Mouse (Mus musculus) embryo, embryonic 11.5 days (tissue): ENCODE data around the gene Pacrg.

Experiments
- DNase-seq: peaks from one replicate; pipeline ENCODE4 v3.0.0-alpha.2; 2012; ENCODE audit warnings: low read depth, low spot score

Pacrg gene

DNA sequence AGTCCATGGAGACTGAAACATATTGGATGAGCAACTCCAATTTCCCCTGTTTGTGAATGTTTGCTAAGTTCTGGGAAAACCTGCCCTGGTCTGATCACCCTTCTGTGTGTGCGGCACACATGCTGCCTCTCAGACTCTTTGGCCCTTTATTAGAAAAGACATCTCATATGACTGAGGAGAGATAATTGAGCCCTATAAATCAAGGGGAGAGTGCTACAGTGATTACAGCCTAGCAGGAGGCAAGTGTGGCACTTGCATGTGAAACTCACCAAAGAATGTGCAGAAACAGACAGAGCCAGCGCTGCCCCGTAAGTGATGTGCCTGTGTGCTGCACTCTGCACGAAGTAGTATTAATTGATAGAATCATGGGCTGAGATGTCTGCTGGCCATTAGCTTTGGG lies 383.7 kb downstream of the Pacrg start:
- DNase-seq = no peak

DNA sequence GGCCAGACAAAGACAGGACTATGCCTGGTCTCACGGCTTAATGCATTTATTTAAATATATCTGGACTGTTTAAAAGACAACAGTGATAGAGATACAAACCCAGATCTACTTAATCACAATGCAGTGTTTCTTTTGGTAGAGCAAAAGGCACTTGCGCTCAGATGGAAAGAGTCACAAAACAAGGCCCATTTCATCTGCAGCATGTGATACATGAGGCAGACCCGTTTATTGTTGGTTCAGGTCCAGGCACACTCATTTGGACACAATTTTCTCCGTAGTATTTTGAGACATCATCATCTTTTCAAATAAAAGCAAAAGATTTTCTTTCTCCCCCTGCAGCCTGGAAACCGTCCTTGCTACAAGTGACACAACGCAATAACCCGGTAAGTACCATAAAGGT lies 384.1 kb downstream of the Pacrg start:
- DNase-seq = no peak

DNA sequence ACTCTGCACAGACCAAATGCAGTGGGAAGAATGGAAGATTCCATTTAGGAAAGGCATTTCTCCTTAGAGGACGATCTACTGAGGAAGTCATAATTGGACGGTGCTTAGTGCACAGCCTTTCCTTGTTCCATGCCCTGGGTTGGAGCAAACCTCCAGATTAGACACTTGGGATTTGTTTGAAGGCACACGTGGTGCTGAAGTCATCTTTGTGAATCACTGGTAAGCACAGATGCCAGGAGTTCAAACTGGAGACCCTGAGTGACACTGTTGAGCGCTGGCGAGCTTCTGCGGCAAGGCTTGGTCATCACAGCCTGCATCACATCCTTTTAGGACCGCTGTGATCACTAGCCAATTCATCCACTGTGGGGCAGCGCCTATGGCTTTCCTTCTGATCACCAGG lies 385.7 kb downstream of the Pacrg start:
- DNase-seq = no peak

DNA sequence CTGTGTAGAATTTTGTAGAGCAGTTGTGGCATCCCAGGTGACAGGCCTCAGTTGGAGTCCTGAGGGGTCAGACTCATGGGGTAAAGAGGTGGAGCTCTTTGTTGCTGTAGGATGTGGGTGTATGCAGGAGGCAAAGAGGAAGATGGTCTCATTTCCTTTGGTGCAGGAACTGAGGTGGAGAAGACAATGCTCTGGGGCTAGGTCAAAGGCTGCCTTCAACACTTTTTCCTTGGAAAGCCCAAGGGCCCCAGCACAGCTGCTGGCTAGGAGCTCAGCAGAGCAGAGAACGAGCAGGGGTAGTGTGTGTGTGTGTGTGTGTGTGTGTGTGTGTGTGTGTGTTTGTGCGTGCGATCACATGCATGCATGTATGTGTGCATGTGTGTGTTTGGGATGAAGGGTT lies 387.3 kb downstream of the Pacrg start:
- no peak for DNase-seq

DNA sequence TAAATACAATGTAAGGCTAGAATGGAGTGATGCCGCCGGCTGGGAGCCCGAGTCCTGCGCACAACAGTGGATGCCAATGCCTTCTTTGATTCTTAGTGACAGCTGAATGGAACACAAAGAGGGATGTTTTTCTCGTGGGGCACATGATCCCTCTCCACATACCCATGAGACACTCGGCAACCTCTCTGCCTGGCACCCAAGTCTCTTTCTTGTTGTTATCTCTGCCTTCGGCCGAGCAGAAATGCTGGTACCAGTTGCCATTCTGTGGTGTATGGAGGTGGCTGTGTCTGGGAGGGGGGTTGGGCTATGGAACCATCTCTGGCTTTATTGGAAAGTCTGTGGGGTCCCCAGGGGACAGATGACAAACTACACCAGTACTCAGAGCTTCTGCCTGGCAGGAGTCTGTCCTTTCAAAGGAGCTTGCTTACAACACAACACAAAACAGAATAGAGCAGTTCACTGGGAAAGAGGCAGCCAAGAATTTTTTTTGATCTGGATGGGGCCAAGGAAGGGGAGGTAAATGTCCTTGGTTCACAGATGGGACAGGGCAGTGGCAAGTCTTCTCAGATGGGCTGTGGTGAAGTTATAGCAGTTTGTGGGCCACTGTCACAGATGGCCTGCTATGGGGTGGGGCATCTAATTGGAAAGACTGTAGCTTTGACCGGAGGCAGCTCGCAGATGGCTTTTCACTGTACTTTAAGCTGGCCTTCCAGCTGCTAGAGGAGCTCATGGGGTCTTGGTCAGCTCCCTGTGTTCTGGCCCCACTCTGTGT lies 388.6 kb downstream of the Pacrg start:
- no peak for DNase-seq

DNA sequence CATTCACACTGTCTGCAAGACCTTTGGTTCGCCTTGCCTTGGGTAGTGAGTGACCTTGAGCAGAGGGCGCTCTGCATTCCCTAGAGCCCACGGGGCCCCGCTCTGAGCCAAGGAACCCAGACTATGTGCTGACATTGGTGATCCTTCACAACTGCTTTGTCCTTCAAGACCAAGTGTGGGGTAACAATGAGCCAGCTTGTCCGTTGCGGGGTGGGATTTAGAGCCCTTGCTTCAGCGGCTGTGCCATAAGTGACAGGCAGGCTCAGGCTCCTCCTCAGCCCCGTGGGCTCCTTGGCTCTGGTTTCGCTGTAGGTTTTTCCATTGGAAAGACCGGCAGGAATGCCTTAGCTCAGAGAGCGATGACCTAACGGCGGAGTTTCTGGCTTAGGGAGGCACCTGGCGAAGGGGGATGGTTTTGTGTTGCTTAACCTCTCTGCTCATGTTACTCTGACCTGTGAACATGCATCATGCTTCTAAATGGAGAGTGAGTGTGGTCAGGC lies 390.3 kb downstream of the Pacrg start:
- DNase-seq = no peak

DNA sequence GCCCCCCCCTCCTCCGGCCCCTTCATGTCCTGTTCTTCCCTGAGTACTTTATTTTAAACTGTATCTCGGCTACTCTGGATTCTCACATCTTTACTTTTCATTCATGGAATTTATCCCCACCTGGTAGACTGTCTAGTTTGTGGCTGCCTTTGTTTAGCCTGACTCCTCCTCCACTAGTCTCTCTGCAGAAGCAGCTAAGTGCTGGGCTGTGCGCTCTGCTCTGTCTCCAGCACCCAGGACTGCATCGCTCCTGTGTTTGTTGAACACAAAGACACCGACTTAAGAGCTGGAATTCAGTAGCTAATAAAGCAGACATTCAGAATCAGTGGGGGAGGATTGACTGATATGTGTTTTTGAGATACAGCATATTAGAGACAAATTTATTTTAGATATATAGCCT lies 391.7 kb downstream of the Pacrg start:
- DNase-seq = no peak

DNA sequence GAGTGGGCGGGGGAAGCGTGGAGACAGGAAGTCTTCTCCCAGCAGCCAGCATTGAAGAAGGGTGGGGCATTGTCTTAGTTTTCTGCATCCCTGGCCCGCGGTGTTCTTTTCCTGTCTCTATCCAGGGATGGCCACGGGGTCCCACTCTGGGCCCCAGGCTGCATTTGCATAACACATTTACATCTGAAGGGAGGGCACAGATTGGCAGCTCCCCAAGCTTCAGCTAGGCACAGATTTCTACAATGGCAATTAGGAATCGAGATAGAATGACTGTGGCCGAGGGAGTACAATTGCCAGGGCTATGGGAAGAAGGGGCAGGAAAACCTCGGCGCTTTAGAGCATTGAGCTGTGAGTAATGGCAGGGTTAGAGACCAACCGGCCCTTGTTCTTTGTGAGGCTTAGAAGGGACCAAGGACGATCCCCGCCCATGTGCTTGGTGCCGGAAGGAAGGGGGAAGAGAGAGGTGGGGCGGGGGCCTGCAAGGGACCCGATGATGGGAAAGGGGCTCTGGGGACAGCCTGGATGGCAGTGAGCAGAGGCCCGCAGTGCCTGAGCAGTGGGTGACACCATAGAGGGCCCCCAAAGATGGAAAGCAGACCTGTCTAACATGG lies 398.5 kb downstream of the Pacrg start:
- peak; percentile 8 for DNase-seq

DNA sequence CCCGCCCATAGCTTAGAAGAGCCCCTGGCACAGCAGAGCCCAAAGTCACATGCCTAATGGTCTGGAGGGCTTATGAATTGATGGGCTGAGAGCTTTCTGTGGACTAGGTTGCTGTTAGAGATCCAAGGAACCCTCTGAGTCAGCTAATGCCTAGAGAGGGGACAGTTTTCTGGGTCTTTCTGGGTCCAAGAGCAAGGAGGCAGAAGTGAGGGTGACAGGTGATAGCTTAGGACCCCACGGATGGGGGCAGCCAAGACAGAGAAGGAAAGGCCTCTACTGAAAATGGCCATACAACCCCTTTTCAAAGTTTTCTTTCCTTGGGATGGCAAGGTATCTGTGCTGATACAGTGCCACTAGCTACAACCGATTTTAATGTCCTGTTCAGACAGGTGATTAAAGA lies 399.1 kb downstream of the Pacrg start:
- DNase-seq = no peak

DNA sequence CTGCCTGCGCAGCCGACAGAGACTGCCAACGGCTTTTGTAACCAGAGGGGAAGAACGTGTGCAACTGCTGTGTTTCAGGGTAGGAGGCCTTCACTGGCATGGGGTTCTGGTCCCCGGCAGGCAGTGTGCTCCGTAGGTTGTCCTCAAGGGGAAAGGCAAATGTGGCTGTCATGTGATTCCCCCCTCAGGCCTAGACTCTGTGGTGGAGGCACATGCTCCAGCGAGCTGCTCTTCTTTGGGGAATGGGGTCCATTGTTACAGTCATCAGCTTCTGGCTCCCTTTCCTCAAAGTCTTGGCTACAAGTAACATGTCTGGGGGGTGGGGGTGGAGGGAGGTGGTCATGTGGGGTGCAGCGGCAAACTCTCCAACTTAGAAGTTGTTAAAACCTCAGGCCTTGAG lies 400.3 kb downstream of the Pacrg start:
- DNase-seq = no peak

DNA sequence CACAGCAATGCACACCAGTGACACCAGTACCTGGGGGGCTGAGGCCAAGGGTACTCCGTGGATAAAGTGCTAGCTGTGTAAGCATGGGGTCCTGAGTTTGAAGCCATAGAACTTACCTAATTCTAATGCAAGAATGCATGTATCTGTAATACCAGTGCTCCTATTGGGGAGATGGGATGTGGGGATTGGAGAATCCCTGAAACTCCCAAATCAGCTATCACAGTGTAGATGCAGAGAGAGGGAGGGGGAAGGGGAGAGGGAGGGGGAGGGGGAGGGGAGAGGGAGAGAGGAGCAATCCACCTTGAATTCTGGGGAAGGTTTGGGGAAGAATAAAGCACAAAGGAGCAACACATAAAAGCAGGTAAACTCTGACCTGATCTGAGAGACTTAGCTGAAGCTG lies 405.2 kb downstream of the Pacrg start:
- DNase-seq = no peak

DNA sequence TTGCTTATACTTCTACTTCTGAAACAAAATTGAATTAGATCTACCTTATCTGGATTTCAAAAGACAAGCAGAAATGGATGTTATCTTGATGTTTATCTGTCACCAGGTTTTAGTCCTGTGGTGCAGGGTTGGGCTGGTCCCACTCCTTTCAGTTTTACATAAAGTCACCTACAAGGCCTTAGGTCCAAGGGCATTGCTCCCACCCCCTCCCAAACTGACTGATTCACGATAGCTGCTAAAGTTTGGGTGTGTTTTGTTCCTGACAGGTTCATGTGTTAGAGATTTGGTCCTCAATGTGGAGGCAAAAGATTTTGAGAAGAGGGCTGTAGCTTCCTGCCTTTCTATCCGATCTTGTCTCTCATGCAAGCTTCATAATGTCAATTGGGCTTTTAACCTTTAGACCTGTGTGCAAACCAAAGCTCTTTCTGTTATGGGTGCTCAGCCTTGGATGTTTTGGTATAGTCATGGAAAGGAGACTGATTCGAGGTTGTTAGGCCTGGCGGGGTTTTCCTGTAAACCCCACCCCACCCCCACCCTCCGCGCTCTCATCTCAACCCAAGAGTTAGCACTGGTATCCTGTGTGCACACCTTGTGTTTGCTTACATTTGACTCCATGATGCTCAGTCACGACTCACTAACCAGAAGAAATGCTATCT lies 407.5 kb downstream of the Pacrg start:
- DNase-seq = no peak

DNA sequence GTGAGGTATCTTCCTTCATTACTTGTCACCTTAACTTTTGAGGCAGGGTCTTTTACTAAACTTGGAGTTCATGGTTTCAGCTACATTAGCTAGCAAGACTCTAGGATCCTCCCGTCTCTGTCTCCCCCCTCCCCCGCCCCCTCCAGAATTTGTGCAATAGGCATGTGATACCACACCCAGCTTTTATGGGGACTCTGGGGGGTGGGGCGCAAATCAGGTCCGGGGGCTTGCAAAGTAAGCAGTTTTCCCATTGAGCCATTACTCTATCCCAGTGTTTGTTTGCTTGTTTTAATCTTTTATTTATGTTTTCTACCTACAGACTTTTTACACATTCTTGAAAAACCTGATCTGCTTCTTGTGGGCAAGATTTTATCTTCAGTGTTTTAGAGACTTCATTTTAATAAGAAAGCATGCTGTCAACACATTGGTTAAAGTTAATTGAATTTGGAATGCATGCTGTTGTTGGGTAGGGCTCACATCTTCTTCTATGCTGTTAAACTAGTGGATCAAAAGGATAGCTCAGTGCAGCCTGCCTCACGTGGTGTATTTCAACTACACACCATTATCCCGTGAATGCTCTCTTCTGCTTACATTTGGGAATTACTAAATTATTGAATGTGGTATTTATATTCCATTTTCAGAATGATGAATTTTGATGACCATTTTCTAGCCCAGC lies 408.1 kb downstream of the Pacrg start:
- no peak for DNase-seq

DNA sequence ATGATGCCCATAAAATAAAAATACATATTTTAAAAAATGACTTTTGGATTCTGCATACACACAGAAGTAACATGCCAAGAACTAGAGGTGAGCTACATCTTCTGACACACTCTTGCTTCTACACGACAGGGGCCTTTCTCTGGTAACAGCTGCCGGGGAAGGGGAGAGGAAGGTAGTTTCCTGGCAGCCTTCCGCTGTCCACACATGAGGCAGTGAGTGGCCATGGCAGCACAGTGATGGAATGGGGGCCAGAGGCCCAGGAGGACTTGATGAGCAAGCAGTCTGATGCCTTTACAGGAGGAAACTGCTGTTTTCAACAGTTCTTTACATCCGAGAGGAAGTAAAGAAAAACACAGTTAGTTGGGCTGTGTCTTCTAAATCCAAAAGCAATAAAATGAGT lies 409.3 kb downstream of the Pacrg start:
- no peak for DNase-seq

DNA sequence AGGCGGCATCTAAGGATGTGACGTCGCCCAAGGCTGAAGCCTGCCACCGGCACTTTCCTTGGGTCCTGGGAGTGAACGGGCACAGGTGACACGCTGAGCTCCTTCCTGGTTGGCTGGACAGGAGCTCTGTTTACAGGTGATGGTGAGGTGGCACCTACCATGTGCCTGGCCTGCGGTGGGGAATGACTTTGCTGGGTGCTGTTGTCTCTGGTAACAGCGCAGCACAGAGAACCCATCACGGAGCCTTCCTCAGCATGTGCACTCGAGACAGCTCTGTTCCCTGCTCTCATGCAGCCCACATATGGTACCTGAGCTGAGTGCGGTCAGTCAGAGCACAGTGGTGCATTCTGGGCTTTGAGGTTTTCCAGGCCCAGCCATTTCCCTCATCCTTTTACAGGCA lies 410.7 kb downstream of the Pacrg start:
- DNase-seq = no peak

DNA sequence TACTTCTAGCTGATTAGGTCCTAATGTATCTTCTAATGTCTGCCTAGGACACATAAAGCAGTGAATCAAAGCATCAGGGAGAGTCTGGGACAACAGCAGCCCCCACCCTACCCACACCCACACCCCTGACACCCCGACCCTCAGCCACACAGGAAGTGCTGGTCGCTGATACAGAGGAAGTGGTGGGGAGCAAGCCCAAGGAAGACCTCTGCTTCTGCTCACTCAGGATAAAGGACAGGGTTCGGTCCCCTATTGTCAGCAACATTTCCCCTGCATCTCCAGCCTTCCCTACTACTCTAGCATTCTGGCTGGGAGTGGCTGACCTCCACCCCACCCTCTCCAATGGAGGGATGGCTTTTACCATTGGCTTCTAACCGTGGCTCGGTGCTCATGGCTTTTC lies 414.8 kb downstream of the Pacrg start:
- no peak for DNase-seq

DNA sequence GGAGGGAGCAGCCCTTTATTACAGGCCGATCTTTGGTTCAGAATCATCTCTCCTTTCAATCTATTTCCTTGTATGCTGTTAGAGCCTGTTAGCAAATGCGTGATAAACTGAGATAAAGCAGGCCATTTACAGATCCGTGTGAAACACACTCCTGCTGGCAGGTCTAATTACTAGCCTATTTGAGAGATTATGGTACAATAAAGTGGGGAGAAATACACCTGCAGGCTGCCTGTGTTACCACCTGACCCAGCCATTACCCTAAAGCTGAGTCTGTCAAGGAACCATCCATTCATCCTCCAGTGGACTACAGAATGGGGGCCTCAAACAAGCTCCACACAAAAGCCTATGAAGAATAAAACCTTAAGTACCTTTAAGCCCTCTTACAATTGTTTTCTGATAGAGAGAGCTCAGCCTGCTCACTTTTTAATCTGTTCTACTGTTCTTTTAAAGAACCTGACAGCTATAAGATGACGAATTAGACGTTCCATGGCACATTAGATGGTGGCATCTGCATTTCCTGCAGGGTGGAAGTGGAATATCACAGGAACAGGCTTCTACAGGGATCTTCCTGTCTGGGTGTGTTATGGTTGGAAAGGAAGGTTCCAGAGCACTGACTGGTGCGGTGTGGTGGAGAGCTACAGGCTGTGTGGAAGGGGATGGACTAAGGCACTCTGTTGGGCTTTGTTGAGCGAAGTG lies 422.4 kb downstream of the Pacrg start:
- DNase-seq = no peak

DNA sequence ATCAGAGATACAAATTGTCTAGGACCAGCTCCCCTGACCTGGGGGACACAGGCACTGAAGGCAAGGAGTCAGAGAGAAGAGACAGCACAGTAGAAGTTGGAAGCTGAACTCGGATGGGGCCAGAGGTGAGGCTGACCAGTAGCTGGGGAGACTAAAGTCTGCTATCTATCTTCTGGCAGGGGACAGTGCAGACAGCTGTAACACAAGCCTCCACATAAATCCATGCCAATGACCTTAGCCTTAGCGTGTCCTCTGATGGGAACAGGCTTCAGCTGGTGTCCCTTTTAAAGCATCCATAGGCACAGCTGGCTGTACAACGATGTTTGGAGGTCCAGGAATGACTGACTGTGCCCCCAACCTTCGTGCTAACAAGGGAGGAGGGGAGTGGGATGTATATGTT lies 423.1 kb downstream of the Pacrg start:
- DNase-seq = no peak

DNA sequence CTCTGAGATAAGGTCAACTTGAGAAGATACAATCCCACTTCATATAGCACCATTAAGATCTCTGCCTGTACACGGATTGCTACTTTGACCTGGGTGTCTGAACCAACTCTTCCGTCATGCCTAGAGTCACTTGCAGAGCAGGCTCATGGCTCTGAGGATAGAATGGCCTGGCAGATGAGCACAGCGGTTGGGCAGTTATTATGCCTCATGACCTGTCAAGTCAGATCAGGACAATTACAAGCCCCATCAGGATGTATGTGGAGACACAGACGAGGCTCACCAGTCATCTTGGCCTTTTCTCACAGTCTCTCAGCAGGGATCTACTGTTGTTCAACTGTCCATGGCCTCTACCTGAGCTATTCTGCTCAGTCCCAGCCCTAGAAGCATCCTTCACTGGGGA lies 424.0 kb downstream of the Pacrg start:
- no peak for DNase-seq

DNA sequence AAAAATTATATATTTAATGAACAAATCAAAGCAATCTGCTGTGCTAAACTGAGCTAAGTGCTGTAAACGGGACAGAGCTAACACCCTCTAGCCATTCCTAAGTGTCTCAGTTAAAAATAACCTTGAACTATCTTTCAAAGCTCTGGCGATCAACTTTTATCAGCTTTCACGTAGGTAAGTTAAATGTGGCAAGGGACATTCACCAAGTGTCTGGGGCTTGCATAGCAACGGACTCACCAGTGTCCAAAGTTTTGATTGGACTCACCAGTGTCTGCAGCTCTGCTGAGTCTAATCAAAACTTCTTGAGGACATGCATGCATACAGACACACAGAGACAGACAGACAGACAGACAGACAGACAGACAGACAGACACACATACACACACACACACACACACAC lies 425.7 kb downstream of the Pacrg start:
- DNase-seq = no peak

DNA sequence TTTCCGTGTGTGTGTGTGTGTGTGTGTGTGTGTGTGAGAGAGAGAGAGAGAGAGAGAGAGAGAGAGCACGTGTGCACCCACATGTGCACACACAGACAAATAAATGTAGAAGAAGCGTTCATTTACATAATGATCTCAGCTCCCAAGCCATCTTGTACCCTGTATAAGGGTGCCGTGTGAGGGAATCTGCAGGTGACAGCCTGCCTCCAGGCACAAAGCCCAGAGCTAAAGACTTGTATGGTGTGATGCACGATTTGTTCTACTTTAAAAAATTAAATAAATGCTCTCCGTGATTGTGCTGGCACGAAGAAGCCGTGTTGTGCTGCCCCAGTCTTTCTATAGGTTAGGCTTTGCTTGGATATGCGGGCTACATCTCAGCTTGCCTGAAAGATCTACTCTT lies 426.2 kb downstream of the Pacrg start:
- no peak for DNase-seq
